Mouse (Mus musculus) neutrophil, adult 5-6 weeks (primary cell): Measurements from ENCODE around the gene Gm21860. TPM values are rescaled to one million over a fixed set of nuclear protein-coding genes. Genes with fewer than 3 reads are reported as not detected.
"Not testable (repeated sequence)": the region's sequence is repeated elsewhere in the genome, so short reads cannot be mapped to it uniquely, and the experiment has no call there.

Experiments
- ATAC-seq: fragments of 151-379, 151-347 bp; 2 replicates; pipeline ENCODE4 v1.8.0; 2017; ENCODE audit warnings: mild to moderate bottlenecking, moderate TSS enrichment; ENCODE audit not compliant: insufficient number of reproducible peaks, poor library complexity, low FRiP score, severe bottlenecking; ENCODE audit errors: extremely low read depth
- total RNA-seq: library from RNA; stranded (forward); fragments of 200-1000 nt; gene quantifications from 2 replicates; pipeline ENCODE4 v1.2.3, GENCODE M21; 2017

The Gm21860 gene
- total RNA-seq, 1 experiment from 2014 or later = not detected

GRCm38 (mm10) chrY:90734334-90734696 is 20.3 kb downstream of the Gm21860 start:
- peak; percentile 28; the same call in 1 of the 2 replicates for ATAC-seq

GRCm38 (mm10) chrY:90733656-90734333 is 20.8 kb downstream of the Gm21860 start:
- not testable (repeated sequence) for ATAC-seq

- peak; percentile 64 for ATAC-seq
Measured at GRCm38 (mm10) chrY:90732101-90732542, 22.5 kb downstream of the Gm21860 start.

- ATAC-seq = not testable (repeated sequence)
Measured at GRCm38 (mm10) chrY:90731593-90731955, 23.0 kb downstream of the Gm21860 start.

DNA sequence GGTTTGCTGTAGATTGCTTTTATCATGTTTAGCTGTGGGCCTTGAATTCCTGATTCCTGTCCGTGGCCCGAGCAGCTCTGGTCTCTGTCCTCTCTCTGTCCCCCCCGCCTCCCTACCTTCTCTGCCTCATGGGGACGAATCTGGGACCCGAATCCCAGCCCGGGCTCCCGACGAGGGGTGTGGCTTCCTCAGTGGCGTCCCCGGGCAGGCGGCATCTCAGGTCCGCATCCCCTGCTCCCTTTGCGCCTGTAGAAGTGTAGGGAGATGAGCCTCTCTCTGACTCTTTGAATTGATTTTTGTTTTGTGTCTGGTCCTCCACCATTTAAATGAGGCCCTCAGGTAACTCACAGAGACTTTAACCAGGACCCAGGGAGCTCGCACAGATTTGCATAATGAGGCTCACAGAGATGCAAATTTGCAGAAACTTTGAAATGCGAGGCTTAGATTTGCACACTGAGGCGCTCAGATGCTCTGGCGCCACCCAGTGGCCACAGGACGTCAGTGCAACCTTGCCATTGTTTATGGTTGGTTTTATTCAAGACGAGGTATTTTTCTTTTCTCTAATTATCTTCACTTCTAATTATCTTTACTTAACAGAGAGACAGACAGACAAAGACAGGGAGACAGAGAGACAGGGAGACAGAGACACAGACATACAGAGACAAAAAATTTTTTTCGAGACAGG is 23.6 kb downstream of the Gm21860 start:
- ATAC-seq = 0 out of 2 replicates have a peak, but pooled peaks have one; percentile 29

- ATAC-seq = not testable (repeated sequence)
Measured at GRCm38 (mm10) chrY:90729816-90730303, 24.8 kb downstream of the Gm21860 start.

DNA sequence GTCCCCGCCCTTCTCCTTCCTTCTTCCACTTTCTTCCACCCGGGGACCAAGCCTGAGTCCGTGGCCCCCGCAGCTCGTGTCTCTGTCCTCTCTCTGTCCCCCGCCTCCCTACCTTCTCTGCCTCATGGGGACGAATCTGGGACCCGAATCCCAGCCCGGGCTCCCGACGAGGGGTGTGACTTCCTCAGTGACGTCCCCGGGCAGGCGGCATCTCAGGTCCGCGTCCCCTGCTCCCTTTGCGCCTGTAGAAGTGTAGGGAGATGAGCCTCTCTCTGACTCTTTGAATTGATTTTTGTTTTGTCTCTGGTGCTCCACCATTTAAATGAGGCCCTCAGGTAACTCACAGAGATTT is 25.7 kb downstream of the Gm21860 start:
- peak; percentile 43 for ATAC-seq

- ATAC-seq = not testable (repeated sequence)
Measured at GRCm38 (mm10) chrY:90728251-90728904, 26.2 kb downstream of the Gm21860 start.

- ATAC-seq = not testable (repeated sequence)
Measured at GRCm38 (mm10) chrY:90727121-90727908, 27.3 kb downstream of the Gm21860 start.

DNA sequence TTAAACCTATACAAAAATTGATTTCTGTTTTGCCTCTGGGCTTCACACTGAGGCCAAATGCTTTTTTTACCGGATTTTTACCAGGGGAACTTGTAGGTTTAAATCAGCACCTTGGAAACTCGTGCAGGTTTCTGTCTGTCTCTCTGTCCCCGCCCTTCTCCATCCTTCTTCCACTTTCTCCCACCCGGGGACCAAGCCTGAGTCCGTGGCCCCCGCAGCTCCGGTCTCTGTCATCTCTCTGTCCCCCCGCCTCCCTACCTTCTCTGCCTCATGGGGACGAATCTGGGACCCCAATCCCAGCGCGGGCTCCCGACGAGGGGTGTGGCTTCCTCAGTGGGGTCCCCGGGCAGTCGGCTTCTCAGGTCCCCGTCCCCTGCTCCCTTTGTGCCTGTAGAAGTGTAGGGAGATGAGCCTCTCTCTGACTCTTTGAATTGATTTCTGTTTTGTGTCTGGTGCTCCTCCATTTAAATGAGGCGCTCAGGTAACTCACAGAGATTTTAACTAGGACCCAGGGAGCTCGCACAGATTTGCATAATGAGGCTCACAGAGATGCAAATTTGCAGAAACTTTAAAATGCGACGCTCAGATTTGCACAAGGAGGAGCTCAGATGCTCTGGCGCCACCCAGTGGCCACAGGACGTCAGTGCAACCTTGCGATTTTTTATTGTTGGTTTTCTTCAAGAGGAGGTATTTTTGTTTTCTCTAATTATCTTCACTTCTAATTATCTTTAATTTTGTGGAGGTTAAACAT is 28.7 kb downstream of the Gm21860 start:
- peak; percentile 28; the same call in 1 of the 2 replicates for ATAC-seq

DNA sequence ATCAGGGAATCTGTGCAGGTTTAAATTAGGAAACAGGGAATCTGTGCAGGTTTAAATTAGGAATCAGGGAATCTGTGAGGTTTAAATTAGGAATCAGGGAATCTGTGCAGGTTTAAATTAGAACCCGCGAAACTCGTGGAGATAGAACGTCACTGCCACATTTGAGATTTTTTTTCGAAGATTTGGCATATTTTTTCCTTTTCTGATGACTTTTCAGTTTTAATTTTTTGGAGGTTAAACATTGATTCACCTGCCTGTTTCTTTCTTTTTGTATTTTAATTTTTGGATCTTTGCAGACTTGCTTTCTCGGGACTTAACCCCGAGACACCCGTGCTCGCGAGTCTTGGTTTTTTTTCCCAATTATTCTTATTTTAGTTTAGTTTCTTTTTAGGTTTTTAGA is 29.5 kb downstream of the Gm21860 start:
- ATAC-seq = not testable (repeated sequence)

DNA sequence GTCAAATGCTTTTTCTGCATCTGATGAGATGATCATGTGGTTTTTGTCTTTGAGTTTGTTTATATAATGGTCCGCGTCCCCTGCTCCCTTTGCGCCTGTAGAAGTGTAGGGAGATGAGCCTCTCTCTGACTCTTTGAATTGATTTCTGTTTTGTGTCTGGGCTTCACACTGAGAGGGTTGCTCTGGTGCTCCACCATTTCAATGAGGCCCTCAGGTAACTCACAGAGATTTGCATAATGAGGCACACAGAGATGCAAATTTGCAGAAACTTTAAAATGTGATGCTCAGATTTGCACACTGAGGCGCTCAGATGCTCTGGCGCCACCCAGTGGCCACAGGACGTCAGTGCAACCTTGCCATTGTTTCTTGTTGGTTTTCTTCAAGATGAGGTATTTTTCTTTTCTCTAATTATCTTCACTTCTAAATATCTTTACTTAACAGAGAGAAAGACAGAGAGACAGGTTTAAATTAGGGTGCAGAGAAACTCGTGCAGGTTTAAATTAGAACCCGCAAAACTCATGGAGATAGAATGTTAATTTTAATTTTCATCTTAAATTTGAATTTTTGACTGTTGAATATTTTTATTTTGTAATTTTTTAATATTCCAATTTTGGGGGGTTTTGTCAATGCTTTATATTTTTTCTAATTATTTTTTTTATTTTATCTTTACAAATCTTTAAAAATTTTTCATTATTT is 30.5 kb downstream of the Gm21860 start:
- peak; percentile 49; the same call in 1 of the 2 replicates for ATAC-seq

DNA sequence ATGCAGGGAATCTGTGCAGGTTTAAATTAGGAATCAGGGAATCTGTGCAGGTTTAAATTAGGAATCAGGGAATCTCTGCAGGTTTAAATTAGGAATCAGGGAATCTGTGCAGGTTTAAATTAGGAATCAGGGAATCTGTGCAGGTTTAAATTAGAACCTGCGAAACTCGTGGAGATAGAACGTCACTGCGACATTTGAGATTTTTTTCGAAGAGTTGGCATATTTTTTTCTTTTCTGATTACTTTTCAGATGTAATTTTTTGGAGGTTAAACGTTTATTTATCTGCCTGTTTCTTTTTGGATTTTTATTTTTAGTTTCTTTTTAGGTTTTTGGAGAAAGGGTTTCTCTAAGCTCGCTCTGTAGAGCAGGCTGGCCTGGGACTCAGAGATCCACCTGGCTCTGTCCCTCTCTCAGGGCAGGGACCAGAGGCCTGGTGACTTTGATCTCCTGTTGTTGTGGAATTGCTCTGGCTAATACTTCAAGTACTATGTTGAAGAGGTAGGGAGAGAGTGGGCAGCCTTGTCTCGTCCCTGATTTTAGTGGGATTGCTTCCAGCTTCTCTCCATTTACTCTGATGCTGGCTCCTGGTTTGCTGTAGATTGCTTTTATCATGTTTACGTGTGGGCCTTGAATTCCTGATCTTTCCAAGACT is 31.2 kb downstream of the Gm21860 start:
- ATAC-seq = not testable (repeated sequence)

DNA sequence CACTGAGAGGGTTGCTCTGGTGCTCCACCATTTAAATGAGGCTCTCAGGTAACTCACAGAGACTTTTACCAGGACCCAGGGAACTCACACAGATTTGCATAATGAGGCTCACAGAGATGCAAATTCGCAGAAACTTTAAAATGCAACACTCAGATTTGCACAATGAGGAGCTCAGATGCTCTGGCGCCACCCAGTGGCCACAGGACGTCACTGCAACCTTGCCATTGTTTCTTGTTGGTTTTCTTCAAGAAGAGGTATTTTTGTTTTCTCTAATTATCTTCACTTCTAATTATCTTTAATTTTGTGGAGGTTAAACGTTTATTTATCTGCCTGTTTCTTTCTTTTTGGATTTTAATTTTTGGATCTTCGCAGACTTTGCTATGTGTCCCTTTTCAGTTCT is 34.1 kb downstream of the Gm21860 start:
- not testable (repeated sequence) for ATAC-seq

DNA sequence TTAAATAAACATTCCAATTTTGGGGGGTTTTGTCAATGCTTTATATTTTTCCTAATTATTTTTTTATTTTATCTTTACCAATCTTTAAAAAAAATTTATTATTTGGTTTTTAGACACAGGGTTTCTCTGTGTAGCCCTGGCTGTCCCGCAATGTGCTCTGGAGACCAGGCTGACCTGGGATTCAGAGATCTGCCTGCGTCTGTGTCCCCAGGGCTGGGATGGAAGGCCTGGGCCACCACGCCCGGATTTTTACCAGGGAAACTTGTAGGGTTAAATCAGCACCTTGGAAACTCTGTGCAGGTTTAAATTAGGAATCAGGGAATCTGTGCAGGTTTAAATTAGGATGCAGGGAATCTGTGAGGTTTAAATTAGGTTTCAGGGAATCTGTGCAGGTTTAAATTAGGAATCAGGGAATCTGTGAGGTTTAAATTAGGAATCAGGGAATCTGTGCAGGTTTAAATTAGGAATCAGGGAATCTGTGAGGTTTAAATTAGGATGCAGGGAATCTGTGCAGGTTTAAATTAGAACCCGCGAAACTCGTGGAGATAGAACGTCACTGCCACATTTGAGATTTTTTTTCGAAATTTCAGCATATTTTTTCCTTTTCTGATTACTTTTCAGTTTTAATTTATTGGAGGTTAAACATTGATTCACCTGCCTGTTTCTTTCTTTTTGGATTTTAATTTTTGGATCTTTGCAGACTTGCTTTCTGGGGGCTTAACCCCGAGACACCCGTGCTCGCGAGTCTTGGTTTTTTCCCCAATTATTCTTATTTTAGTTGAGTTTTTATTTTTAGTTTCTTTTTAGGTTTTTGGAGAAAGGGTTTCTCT is 35.0 kb downstream of the Gm21860 start:
- not testable (repeated sequence) for ATAC-seq

- ATAC-seq = peak; percentile 87
Measured at GRCm38 (mm10) chrY:90718583-90719402, 35.8 kb downstream of the Gm21860 start.
